ENCODE assay signal across 21 mouse cellular contexts in the genomic region with DNA sequence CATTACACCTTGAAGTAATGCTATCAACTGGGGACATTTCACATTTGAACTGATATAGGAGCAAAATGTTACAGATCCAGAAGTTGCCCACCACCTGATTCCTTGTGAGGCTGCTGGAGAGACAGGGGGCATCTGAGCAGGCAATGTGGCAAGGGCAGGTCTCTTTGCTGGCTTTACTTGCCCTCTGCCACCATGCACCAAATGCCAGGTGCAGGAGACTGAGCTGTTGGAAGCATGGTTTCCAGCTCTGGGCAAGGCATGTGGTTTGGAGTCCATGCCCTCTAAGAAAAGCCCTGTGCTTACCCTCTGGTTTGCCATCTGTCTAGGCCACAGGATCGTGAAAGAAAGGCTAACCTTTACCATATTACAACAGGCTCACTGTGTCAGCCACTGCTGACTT. TPM values are rescaled to one million over a fixed set of nuclear protein-coding genes. Genes with fewer than 3 reads are reported as not detected.
A peak's percentile ranks its signal among the peaks of the same experiment; 100 is the strongest.
DNase-seq lines count a peak whose midpoint lies in the region; ATAC-seq lines count a peak whose summit lies in the region.
"Had no signal": no experiment of that assay in that cellular context is flagged by ENCODE, and none has a peak within 500 bp of the region (broad histone marks: within the 10 kb centered on the region; RNA-seq: fewer than 3 reads in every experiment).

No protein-coding gene starts in this region.

- H3K36me3 ChIP-seq in forebrain, embryonic 13.5 days (ENCODE audit: poor library complexity, severe bottlenecking) = no peaks in the 10 kb centered on the region
- no peaks in the 10 kb centered on the region for H3K36me3 ChIP-seq in forebrain, embryonic 16.5 days (ENCODE audit: control insufficient read depth, insufficient read depth)
- no peaks in the 10 kb centered on the region for H3K36me3 ChIP-seq in hindbrain, embryonic 10.5 days
- no peaks in the 10 kb centered on the region for H3K36me3 ChIP-seq in hindbrain, embryonic 11.5 days (ENCODE audit: control insufficient read depth, insufficient read depth, low read length)
- no peaks in the 10 kb centered on the region for H3K36me3 ChIP-seq in midbrain, embryonic 11.5 days (ENCODE audit: control insufficient read depth, insufficient read depth, low read length)
- H3K36me3 ChIP-seq in midbrain, embryonic 15.5 days (replicated peaks) = no peaks in the 10 kb centered on the region
- H3K36me3 ChIP-seq: embryonic facial prominence, embryonic 15.5 days; heart, embryonic 13.5 days; hindbrain, embryonic 15.5 days had no signal

- H3K27ac ChIP-seq in forebrain, embryonic 13.5 days = peak overlapping the region; percentile 54; the same call in 1 of the 2 replicates
- no peak overlapping the region for H3K27ac ChIP-seq in forebrain, embryonic 16.5 days (ENCODE audit: low read length)
- H3K27ac ChIP-seq in hindbrain, embryonic 10.5 days = peak overlapping the region; percentile 6; the same call in 1 of the 2 replicates
- no peak overlapping the region for H3K27ac ChIP-seq in hindbrain, embryonic 11.5 days (ENCODE audit: low read depth, low read length)
- peak overlapping the region; percentile 21; the same call in 1 of the 2 replicates for H3K27ac ChIP-seq in midbrain, embryonic 11.5 days (ENCODE audit: low read depth, low read length)
- H3K27ac ChIP-seq in midbrain, embryonic 15.5 days = no peak overlapping the region
- H3K27ac ChIP-seq: embryonic facial prominence, embryonic 15.5 days; heart, adult 2 months; heart, embryonic 13.5 days; hindbrain, embryonic 15.5 days had no signal

- H3K4me1 ChIP-seq in forebrain, embryonic 13.5 days = peaks cover 41% of the 10 kb centered on the region
- peaks cover 21% of the 10 kb centered on the region for H3K4me1 ChIP-seq in forebrain, embryonic 16.5 days (replicated peaks; ENCODE audit: control insufficient read depth, insufficient read depth, low read length)
- peaks cover 54% of the 10 kb centered on the region for H3K4me1 ChIP-seq in hindbrain, embryonic 10.5 days (replicated peaks)
- H3K4me1 ChIP-seq in hindbrain, embryonic 11.5 days (replicated peaks; ENCODE audit: control insufficient read depth, insufficient read depth, low read length) = peaks cover 13% of the 10 kb centered on the region
- H3K4me1 ChIP-seq in midbrain, embryonic 11.5 days (ENCODE audit: control insufficient read depth, insufficient read depth, low read length) = peaks cover 25% of the 10 kb centered on the region
- peaks cover 37% of the 10 kb centered on the region for H3K4me1 ChIP-seq in midbrain, embryonic 15.5 days

- no peak overlapping the region for H3K4me2 ChIP-seq in forebrain, embryonic 13.5 days
- no peak overlapping the region for H3K4me2 ChIP-seq in forebrain, embryonic 16.5 days (ENCODE audit: low read length)
- no peak overlapping the region for H3K4me2 ChIP-seq in hindbrain, embryonic 11.5 days (replicated peaks; ENCODE audit: low read depth, low read length)
- H3K4me2 ChIP-seq in midbrain, embryonic 11.5 days = no peak overlapping the region
- H3K4me2 ChIP-seq in midbrain, embryonic 15.5 days = no peak overlapping the region
- H3K4me2 ChIP-seq: embryonic facial prominence, embryonic 15.5 days; heart, embryonic 13.5 days; hindbrain, embryonic 15.5 days had no signal

- no peaks in the 10 kb centered on the region for H3K9me3 ChIP-seq in forebrain, embryonic 13.5 days (replicated peaks)
- H3K9me3 ChIP-seq in forebrain, embryonic 16.5 days (ENCODE audit: control insufficient read depth, low read length) = no peaks in the 10 kb centered on the region
- no peaks in the 10 kb centered on the region for H3K9me3 ChIP-seq in hindbrain, embryonic 10.5 days
- no peaks in the 10 kb centered on the region for H3K9me3 ChIP-seq in hindbrain, embryonic 11.5 days (ENCODE audit: control insufficient read depth, low read length)
- no peaks in the 10 kb centered on the region for H3K9me3 ChIP-seq in midbrain, embryonic 11.5 days (ENCODE audit: control insufficient read depth, low read length)
- no peaks in the 10 kb centered on the region for H3K9me3 ChIP-seq in midbrain, embryonic 15.5 days
- H3K9me3 ChIP-seq: embryonic facial prominence, embryonic 15.5 days; heart, embryonic 13.5 days; hindbrain, embryonic 15.5 days had no signal

- no peak for DNase-seq in hindbrain, embryonic 10.5 days (ENCODE audit: low spot score)
- no peak for DNase-seq in hindbrain, embryonic 11.5 days (ENCODE audit: low spot score)
- no peak for DNase-seq in midbrain, embryonic 11.5 days (ENCODE audit: low spot score, missing footprints)
- peak; percentile 33 for DNase-seq in adipocyte (ENCODE audit: low spot score)
- no peak for DNase-seq in adrenal gland, adult 8-10 months
- DNase-seq: adrenal gland, postnatal 36 days; cerebellum, adult 11 months; cerebellum, adult 8-10 months; cerebellum, postnatal 14 days; gastrocnemius, postnatal 10 days; heart, adult 2 months; heart, postnatal 4 days had no signal

- no peak for ATAC-seq in forebrain, embryonic 13.5 days
- no peak for ATAC-seq in forebrain, embryonic 16.5 days
- ATAC-seq in hindbrain, embryonic 11.5 days (ENCODE audit: low FRiP score) = no peak
- no peak for ATAC-seq in midbrain, embryonic 11.5 days (ENCODE audit: low FRiP score)
- no peak for ATAC-seq in midbrain, embryonic 15.5 days (replicated peaks)
- ATAC-seq: inflammation-experienced regulatory T-cells, adult 6 months; intestine, postnatal 0 days had no signal

- 63% methylated on average over 1 of the region's 1 CpGs for WGBS in forebrain, embryonic 13.5 days
- WGBS in forebrain, embryonic 16.5 days = 48% methylated on average over 1 of the region's 1 CpGs
- WGBS in hindbrain, embryonic 10.5 days = 71% methylated on average over 1 of the region's 1 CpGs
- WGBS in hindbrain, embryonic 11.5 days = 43% methylated on average over 1 of the region's 1 CpGs
- 65% methylated on average over 1 of the region's 1 CpGs for WGBS in midbrain, embryonic 11.5 days
- WGBS in midbrain, embryonic 15.5 days = 40% methylated on average over 1 of the region's 1 CpGs

- H3K9ac ChIP-seq in forebrain, embryonic 13.5 days = no peak overlapping the region
- no peak overlapping the region for H3K9ac ChIP-seq in forebrain, embryonic 16.5 days (replicated peaks; ENCODE audit: low read depth, low read length)
- H3K9ac ChIP-seq in hindbrain, embryonic 11.5 days (ENCODE audit: low read depth, low read length) = no peak overlapping the region
- no peak overlapping the region for H3K9ac ChIP-seq in midbrain, embryonic 11.5 days (ENCODE audit: low read length)
- H3K9ac ChIP-seq in midbrain, embryonic 15.5 days = no peak overlapping the region
- H3K9ac ChIP-seq: embryonic facial prominence, embryonic 15.5 days; heart, embryonic 13.5 days; hindbrain, embryonic 15.5 days had no signal

- no peak overlapping the region for H3K4me3 ChIP-seq in forebrain, embryonic 13.5 days
- no peak overlapping the region for H3K4me3 ChIP-seq in forebrain, embryonic 16.5 days (replicated peaks; ENCODE audit: low read length)
- no peak overlapping the region for H3K4me3 ChIP-seq in hindbrain, embryonic 10.5 days
- H3K4me3 ChIP-seq in hindbrain, embryonic 11.5 days (ENCODE audit: low read depth, low read length) = no peak overlapping the region
- H3K4me3 ChIP-seq in midbrain, embryonic 11.5 days (ENCODE audit: low read depth, low read length) = no peak overlapping the region
- no peak overlapping the region for H3K4me3 ChIP-seq in midbrain, embryonic 15.5 days
- H3K4me3 ChIP-seq: embryonic facial prominence, embryonic 15.5 days; erythroblast, embryonic 14.5 days; heart, adult 2 months; heart, embryonic 13.5 days; hindbrain, embryonic 15.5 days had no signal

- H3K27me3 ChIP-seq in forebrain, embryonic 13.5 days = no peaks in the 10 kb centered on the region
- no peaks in the 10 kb centered on the region for H3K27me3 ChIP-seq in forebrain, embryonic 16.5 days (replicated peaks; ENCODE audit: control insufficient read depth, insufficient read depth, low read length)
- H3K27me3 ChIP-seq in hindbrain, embryonic 10.5 days (ENCODE audit: insufficient read depth, poor library complexity, severe bottlenecking) = no peaks in the 10 kb centered on the region
- H3K27me3 ChIP-seq in hindbrain, embryonic 11.5 days (ENCODE audit: control insufficient read depth, insufficient read depth, low read length) = no peaks in the 10 kb centered on the region
- no peaks in the 10 kb centered on the region for H3K27me3 ChIP-seq in midbrain, embryonic 11.5 days (ENCODE audit: control insufficient read depth, insufficient read depth, low read length)
- no peaks in the 10 kb centered on the region for H3K27me3 ChIP-seq in midbrain, embryonic 15.5 days (replicated peaks)
- H3K27me3 ChIP-seq: embryonic facial prominence, embryonic 15.5 days; heart, embryonic 13.5 days; hindbrain, embryonic 15.5 days had no signal

RNA-seq across cellular contexts. Expression of a gene that starts 24.1 kb away (rescaled TPM):
- 8.1 and 8.3 TPM in 2 replicates for polyA plus RNA-seq in forebrain, embryonic 13.5 days (2015; fragmentation: Nextera tagmentation; extraction: Ambion mirVana)
- polyA plus RNA-seq in forebrain, embryonic 16.5 days (2015; fragmentation: Nextera tagmentation; extraction: Ambion mirVana) = 10.1 and 10.7 TPM in 2 replicates
- 3.3 and 4.3 TPM in 2 replicates for polyA plus RNA-seq in hindbrain, embryonic 10.5 days (2016; fragmentation: Nextera tagmentation; extraction: Ambion mirVana)
- polyA plus RNA-seq in hindbrain, embryonic 11.5 days (2014; fragmentation: Nextera tagmentation; extraction: Ambion mirVana) = 4.8 and 5.5 TPM in 2 replicates
- 4.4 and 4.5 TPM in 2 replicates for polyA plus RNA-seq in midbrain, embryonic 11.5 days (2014; fragmentation: Nextera tagmentation; extraction: Ambion mirVana)
- polyA plus RNA-seq in midbrain, embryonic 15.5 days (2015; fragmentation: Nextera tagmentation; extraction: Ambion mirVana) = 9.7 and 10.0 TPM in 2 replicates
- total RNA-seq in adrenal gland, adult 8-10 months (2022) = 100 to 1,000 TPM in 2 of 4 experiments, 10 to 100 TPM in 2; 74.4 to 129 (median 98.9) TPM

Comparison
In these comparisons a context has a peak if more than half of its experiments do, and no peak if none do; other contexts are left out.
1. H3K27ac ChIP-seq: peak in forebrain, embryonic 13.5 days (single experiment), hindbrain, embryonic 10.5 days (single experiment) and midbrain, embryonic 11.5 days (single experiment); none in forebrain, embryonic 16.5 days (single experiment), hindbrain, embryonic 11.5 days (single experiment) and midbrain, embryonic 15.5 days (single experiment).